Mouse (Mus musculus): ENCODE measurements at regions not wholly inside any gene's neighbourhood (a gene's known extent, or its start where the extent isn't known, plus 50 kb on each side); places are given as distances from the start of the nearest gene placed in this dataset.

- TF ChIP-seq POLR2A (IDR thresholded peaks at IDR 0.05; ENCODE audit: extremely low read depth, insufficient read depth, low read length) (no peak), CTCF (IDR thresholded peaks at IDR 0.05; ENCODE audit: extremely low read depth, insufficient read depth, low read length) (no peak)
These were observed 140.2 kb upstream of the Fshr start for GRCm38 (mm10) chr17:89340497-89341205.
